Mouse (Mus musculus): Measurements from ENCODE around the gene Gm11938.
"Not testable (repeated sequence)": the region's sequence is repeated elsewhere in the genome, so short reads cannot be mapped to it uniquely, and the experiment has no call there.

Gm11938 gene

GRCm38 (mm10) chr11:99603208-99603607, at the start of gene Gm11938:
TSS of gene Gm11938 (minus strand) at chr11:99603308.
- not testable (repeated sequence) for DNase-seq (ENCODE audit: low read depth, low spot score)

DNA sequence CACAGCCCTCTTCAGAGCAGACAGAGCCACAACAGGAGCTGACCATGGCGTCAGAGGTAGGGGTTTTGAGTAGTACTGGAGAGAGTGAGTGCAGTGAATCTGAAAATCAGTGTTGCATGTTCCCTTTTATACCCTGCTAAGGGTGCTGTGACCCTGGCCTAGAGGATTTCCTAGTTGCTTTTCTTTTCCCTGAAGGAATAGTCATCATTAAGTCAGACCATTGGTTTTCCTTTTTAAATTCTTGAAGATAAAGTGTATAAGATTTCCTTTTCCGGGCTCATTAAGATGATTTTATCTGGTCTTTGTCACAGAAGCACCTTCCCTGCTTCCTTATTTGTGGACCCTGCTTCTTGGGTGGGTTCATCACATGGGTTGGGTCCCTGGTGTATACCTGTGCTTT, 47.0 kb upstream of the Gm11938 start, which contains the start of gene Gm11555:
Gene Gm11555 (minus strand): TSS at position 101 of the 400 bp plus-strand sequence.
- DNase-seq (ENCODE audit: low read depth, low spot score) = no peak

GRCm38 (mm10) chr11:99646444-99646843, 43.3 kb upstream of the Gm11938 start:
- no peak for DNase-seq (ENCODE audit: low read depth, low spot score)

GRCm38 (mm10) chr11:99644351-99644750, 41.2 kb upstream of the Gm11938 start:
- DNase-seq (ENCODE audit: low read depth, low spot score) = no peak

- DNase-seq (ENCODE audit: low read depth, low spot score) = not testable (repeated sequence)
Observed at GRCm38 (mm10) chr11:99643635-99644139, 40.6 kb upstream of the Gm11938 start, which contains the start of gene Krtap4-7. TSS of gene Krtap4-7 (minus strand) at chr11:99644089.

- no peak for DNase-seq (ENCODE audit: low read depth, low spot score)
Observed at GRCm38 (mm10) chr11:99640926-99641325, 37.8 kb upstream of the Gm11938 start.

- no peak for DNase-seq (ENCODE audit: low read depth, low spot score)
Observed at GRCm38 (mm10) chr11:99637086-99637485, 34.0 kb upstream of the Gm11938 start.

- no peak for DNase-seq (ENCODE audit: low read depth, low spot score)
Observed at GRCm38 (mm10) chr11:99634653-99635134, 31.6 kb upstream of the Gm11938 start, which contains the start of gene Krtap4-2. TSS of gene Krtap4-2 (minus strand) at chr11:99635084.

GRCm38 (mm10) chr11:99633293-99633692, 30.2 kb upstream of the Gm11938 start:
- DNase-seq (ENCODE audit: low read depth, low spot score) = no peak

- no peak for DNase-seq (ENCODE audit: low read depth, low spot score)
Observed at GRCm38 (mm10) chr11:99630890-99631289, 27.8 kb upstream of the Gm11938 start.

- DNase-seq (ENCODE audit: low read depth, low spot score) = no peak
Observed at GRCm38 (mm10) chr11:99628138-99628537, 25.0 kb upstream of the Gm11938 start, which contains the start of gene Krtap4-1. TSS of gene Krtap4-1 (minus strand) at chr11:99628238.

DNA sequence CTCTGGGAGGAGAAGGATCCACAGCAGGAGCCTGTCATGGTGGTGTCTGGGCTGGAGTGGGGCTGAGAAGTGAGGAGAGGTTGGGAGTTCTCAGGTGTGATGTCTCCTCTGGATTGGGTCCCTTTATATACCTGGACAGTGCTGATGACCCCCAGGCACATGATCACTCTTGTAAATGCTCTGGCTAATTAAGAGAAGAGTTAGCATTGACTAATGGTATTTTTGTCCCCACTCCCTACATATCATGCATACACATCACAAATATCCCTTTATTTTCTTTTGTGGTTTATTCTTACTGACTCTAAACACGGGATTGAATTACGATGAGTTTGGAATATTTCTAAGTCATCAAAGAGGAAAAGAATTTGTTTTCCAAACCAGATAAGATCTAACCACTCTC, 17.2 kb upstream of the Gm11938 start, which contains the start of gene Gm11562:
Gene Gm11562 (minus strand): TSS at position 101 of the 400 bp plus-strand sequence.
- no peak for DNase-seq (ENCODE audit: low read depth, low spot score)

GRCm38 (mm10) chr11:99614796-99615363, 11.8 kb upstream of the Gm11938 start, which contains the start of gene Krtap2-4:
TSS of gene Krtap2-4 (minus strand) at chr11:99614846.
- no peak for DNase-seq (ENCODE audit: low read depth, low spot score)

- DNase-seq (ENCODE audit: low read depth, low spot score) = not testable (repeated sequence)
Observed at GRCm38 (mm10) chr11:99610089-99610488, 7.0 kb upstream of the Gm11938 start, which contains the start of gene Gm11937. TSS of gene Gm11937 (minus strand) at chr11:99610189.

- no peak for DNase-seq (ENCODE audit: low read depth, low spot score)
Observed at GRCm38 (mm10) chr11:99609126-99609525, 6.0 kb upstream of the Gm11938 start.

DNA sequence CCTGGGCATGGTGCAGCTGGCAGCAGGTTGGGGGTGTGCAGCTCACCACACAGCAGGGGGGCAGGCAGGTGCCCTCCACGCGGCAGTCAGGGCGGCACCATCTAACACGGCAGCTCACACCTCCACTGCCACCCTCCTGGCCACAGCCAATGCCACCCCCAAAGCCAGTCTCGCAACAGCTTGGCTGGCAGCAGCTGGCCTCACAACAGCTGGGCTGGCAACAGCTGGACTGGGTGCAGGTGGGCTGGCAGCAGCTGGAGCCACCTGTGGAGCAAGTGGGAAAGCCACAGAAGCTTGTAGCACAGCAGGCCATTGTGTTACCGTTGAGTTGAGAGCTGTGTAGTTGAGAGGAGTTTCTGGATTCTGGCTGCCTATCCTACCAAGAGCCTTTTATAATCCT, 5.4 kb downstream of the Gm11938 start, which contains the start of gene Krtap9-3:
Gene Krtap9-3 (minus strand): TSS at position 364 of the 400 bp plus-strand sequence.
- not testable (repeated sequence) for DNase-seq (ENCODE audit: low read depth, low spot score)

DNA sequence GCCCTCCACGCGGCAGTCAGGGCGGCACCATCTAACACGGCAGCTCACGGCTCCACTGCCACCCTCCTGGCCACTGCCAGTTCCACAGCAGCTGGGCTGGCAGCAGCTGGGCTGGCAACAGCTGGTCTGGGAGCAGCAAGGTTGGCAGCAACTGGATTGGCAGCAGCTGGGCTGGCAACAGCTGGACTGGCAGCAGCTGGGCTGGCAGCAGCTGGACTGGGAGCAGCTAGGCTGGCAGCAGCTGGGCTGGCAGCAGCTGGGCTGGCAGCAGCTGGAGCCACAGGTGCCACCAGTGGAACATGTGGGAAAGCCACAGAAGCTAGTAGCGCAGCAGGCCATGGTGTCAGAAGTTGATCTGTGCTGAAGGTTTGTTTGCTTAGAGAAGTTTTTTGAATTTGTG, 12.1 kb downstream of the Gm11938 start, which contains the start of gene Krtap1-3:
Gene Krtap1-3 (minus strand): TSS at position 359 of the 400 bp plus-strand sequence.
- no peak for DNase-seq (ENCODE audit: low read depth, low spot score)

- DNase-seq (ENCODE audit: low read depth, low spot score) = no peak
Observed at GRCm38 (mm10) chr11:99585096-99585495, 18.0 kb downstream of the Gm11938 start.

GRCm38 (mm10) chr11:99583245-99583704, 19.8 kb downstream of the Gm11938 start, which contains the start of gene Krtap1-4:
TSS of gene Krtap1-4 (minus strand) at chr11:99583654.
- DNase-seq (ENCODE audit: low read depth, low spot score) = no peak

DNA sequence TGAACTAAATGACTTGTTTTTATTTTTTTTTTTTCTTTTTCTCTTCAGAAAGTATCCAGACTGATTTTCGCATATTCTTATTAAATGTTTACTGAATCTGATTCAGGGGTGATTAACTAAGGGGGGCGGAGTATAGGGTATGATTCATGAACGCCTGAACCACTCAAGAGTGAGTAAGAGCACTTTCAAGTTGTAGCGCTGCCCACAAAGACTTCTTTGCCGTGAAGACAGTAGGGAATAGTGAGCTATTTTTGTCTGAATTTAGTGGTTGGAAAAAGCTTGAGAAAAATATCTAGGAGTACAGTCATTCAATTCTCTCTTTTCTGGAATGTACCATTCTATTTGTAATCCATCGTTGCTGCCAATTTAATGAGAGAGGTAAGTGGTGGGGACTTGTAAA, 21.5 kb downstream of the Gm11938 start:
- DNase-seq (ENCODE audit: low read depth, low spot score) = no peak

- no peak for DNase-seq (ENCODE audit: low read depth, low spot score)
Observed at GRCm38 (mm10) chr11:99581051-99581450, 22.1 kb downstream of the Gm11938 start.

GRCm38 (mm10) chr11:99580636-99581035, 22.5 kb downstream of the Gm11938 start, which contains the start of gene Krtap1-5:
TSS of gene Krtap1-5 (minus strand) at chr11:99581016.
- no peak for DNase-seq (ENCODE audit: low read depth, low spot score)
